Mouse (Mus musculus): ENCODE measurements around the gene Fto.

The Fto gene

DNA sequence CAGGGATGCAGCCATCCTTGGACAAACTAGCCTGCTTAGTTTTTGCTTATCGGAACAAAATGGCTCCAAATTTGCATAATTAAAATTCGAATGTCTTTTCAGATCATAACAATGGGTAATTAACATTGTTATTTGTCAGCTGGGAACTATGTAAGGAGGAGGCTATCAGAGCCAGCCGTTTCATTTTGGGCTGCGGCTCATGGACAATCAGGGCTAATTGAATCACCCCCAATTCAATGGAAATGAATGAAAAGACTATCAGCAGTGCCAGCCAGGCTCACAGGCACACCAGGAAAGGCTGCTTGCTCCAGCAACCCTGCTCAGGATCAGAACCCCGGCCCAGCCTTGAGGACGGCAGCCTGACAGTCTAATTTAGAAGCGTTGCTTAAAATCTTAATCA lies 395.3 kb downstream of the Fto start:
- no peak for DNase-seq

DNA sequence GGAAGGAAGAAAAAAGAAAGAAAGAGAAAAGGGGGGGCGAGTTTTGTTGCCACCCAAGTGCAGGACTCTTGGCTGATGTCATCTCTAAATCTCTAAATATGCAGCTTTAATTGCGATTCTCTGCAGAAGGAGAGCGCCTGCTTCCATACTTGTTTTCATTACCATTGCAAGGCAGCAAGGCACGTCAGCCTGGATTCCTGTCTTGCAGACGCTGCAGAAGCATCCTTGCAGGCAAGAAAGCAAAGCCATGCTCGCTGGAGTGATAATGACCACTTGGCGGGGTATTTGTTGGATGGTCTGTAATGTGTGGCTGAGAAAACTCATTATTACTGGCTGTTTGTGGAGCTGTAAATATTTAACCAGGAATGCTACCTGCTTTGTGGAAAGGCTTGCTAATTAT lies 396.4 kb downstream of the Fto start:
- no peak for DNase-seq

DNA sequence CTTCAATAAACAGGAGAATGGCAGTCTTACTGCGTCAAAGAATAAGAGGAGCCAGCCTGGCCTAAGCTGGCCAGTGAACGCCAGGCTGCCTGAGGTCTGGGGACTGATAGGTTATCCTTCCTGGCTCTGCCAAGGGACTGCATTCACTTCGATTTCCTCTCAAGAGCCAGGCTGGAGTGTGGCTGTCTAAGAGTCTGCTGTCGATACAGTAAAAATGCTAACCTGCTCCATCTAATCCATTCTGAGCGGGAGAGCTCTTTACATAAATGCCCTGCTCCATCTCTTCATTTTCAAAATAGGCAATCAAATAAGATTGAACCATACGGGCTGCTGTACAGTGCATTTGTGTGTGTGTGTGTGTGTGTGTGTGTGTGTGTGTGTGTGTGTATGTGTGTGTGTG lies 397.9 kb downstream of the Fto start:
- no peak for DNase-seq

DNA sequence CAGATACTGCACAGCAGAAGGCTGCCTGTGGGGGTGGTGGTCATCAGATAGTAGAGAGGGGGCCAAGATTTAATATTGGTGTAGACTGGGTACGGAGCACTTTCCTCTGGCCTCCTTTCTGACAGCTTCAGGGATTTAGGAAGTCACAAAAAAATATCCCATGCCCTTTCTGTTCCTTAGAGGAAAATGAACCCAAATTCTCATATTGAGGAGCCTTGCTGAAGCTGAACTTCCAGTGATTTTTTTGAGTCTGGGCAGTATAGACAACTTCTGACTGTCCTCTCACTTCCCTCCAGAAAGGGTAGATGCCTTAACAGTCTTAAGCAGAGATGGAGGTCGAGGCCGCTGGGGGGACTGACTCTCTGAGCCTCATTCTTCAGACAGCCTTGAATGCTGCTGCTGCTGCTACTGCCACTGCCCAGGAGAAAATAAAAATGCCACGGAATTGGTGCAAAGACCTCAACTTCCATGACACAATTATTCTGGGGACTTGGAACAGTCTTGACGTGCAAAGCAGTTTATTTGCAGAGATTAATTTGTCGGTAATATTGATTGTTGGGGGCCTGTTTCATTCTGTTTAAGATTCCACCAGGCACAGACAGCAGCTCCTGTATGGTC lies 398.8 kb downstream of the Fto start:
- no peak for DNase-seq

DNA sequence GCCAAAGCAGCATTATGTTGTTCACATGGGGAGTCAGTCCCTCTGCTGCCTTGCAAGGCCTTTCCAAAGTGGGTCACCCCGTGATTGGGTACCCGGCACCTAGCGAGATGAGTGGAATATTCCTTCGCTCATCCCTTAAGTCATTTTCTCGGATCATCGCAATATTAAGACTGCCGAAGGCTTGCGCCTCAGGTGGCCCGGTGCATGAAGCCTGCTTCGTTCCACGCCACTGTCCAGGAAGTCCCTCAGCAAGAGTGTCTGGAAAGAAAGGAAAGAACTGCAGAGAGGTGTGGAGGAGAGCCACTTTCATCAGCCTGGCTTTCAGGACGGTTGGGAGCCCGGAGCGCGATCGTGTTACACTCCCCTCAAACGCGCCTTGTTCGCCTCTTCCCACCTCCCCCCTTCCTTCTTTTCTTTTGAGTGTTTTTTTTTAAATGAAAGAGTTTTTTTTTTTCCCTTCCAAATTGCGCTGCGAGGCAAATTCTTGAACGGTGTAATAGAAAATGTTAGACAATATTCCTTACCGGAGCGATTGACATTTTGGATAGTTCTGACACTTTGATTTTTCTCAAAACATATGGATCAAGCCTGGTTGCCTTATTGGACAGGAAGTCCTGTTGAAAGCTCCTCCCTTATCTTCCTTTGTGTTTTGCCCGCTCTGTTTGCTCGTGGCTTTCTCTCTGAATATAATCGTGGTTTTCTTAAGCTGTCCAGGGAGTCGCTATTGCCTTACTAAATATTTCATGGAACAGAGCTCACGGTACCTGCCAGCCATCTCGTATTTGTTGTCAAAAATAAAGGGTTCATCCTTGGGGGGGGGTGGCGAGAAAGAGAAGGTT lies 399.6 kb downstream of the Fto start:
- no peak for DNase-seq

DNA sequence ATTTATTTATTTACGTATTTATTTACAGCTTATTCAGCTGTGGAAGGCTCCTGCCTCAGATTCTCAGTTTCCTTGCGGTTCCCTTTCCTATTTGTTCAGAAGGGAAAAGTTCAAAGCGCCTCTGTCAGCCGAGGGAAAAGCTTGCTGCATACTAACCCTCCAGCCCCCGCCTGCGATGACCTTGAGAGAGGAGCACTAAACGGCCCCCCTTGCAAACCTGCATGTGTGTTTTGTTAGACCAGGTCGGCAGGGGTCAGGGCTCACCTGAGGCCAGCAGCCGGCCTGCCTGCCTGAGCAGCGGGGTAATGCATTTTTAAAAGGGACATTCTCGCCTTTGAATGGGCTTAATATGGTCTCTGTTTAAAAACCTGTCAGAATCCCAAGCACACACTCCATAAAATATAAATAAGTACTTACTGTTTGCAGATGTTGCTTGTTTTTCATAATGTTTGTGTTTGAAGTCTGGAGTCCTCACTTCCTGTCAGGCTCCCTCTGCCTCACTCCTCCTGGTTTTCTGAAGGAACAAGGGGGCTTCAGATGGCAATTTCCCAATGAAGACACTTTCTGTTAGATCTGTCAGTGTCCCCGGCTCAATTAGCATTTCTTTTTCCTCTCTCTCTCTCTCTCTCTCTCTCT lies 400.5 kb downstream of the Fto start:
- DNase-seq: no peak

DNA sequence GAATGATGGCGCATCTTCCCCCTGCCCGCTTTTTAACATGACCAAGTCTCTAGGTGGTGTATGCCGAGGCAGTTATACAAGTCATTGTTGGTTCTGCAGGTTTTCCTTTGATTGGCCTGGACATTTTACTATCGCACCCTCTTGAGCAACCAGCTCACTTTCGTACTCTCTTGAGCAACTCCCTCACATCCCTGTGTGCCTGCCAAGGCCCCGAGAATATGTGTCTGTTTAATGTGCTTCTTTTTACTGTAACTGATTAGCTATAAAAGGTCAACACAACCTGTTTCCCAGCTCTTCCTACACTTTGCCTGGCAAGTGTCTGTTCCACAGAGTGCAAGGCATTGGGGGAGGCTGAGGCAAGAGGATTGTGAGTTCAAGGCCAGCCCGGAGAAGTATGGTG lies 401.4 kb downstream of the Fto start:
- DNase-seq: no peak

DNA sequence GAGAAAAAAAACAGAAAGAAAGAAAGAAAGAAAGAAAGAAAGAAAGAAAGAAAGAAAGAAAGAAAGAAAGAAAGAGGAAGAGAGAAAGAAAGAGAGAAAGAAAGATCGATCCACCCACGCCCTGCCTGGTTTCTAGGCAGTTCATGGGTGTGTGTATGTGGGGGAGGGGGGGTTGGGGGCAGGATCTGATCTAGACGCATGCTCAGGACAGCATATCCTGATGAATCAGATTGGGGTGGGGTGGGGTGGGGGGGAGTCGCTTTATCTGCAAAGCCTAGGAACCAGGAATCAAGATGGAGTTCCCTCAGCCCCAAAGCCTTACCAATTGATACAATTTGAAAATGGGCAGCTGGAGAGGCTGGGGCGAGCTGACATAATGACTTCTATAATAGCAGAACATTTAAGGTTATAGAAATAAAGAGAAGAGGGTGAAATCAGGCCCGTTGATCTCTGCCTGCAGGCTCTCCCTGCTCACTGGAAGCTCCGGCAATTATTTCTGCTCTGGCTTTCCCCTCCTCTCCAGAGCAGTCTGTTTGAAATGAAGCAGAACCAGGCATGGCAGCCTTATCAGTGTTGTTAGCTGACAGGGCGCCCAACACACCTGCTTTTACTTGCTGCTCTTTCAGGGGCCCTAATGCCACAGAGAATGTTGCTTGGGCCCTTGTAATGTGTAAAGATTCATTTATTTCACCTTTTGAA lies 402.2 kb downstream of the Fto start:
- no peak for DNase-seq

Data from right cerebral cortex, postnatal 4 days (tissue).